Mouse (Mus musculus) stomach, embryonic 15.5 days (tissue): Measurements from ENCODE around the gene Hgd. TPM values are rescaled to one million over a fixed set of nuclear protein-coding genes. Genes with fewer than 3 reads are reported as not detected.

Experiments used
- ATAC-seq: fragments of 200-750 bp; cut with Nextera tagmentation; 2 replicates; pipeline ENCODE4 v1.8.0; 2017; ENCODE audit warnings: low read depth, moderate number of reproducible peaks, moderate TSS enrichment; ENCODE audit not compliant: insufficient read depth, low FRiP score
- H3K27ac ChIP-seq: fragments of 300-500 bp; sonication (generic); 2 replicates; pipeline ENCODE4 v1.5.1; 2015; ENCODE audit warnings: mild to moderate bottlenecking, inconsistent platforms
- H3K27me3 ChIP-seq: fragments of 300-500 bp; sonication (generic); replicated peaks from 2 replicates; pipeline ENCODE4 v1.6.1; 2015; ENCODE audit warnings: inconsistent platforms
- H3K36me3 ChIP-seq: fragments of 300-500 bp; sonication (generic); 2 replicates; pipeline ENCODE4 v1.6.1; 2015; ENCODE audit warnings: inconsistent platforms
- H3K4me1 ChIP-seq: fragments of 300-500 bp; sonication (generic); 2 replicates; pipeline ENCODE4 v1.6.1; 2015; ENCODE audit warnings: inconsistent platforms
- H3K4me2 ChIP-seq: fragments of 300-500 bp; sonication (generic); 2 replicates; pipeline ENCODE4 v1.6.1; 2015; ENCODE audit warnings: mild to moderate bottlenecking, inconsistent platforms
- H3K4me3 ChIP-seq: fragments of 300-500 bp; sonication (generic); replicated peaks from 2 replicates; pipeline ENCODE4 v1.5.1; 2015; ENCODE audit warnings: inconsistent platforms
- H3K9ac ChIP-seq: fragments of 300-500 bp; sonication (generic); 2 replicates; pipeline ENCODE4 v1.6.1; 2015; ENCODE audit warnings: inconsistent platforms
- H3K9me3 ChIP-seq: fragments of 300-500 bp; sonication (generic); 2 replicates; pipeline ENCODE4 v1.6.1; 2016; ENCODE audit warnings: inconsistent platforms
- WGBS: fragments of 180-500 bp; shearing (Covaris S2); methylation state at CpG from one replicate; pipeline ENCODE4 v1.1.7; 2015; 5-methylcytosine and 5-hydroxymethylcytosine counted together
- polyA plus RNA-seq: library from polyadenylated mRNA; unstranded; fragments of >200 nt; fragmentation: Nextera tagmentation; extraction: Ambion mirVana; gene quantifications from 2 replicates; pipeline ENCODE4 v1.2.1, GENCODE M21; 2015

Gene Hgd
- polyA plus RNA-seq, 1 experiment from 2014 or later: 3.4 TPM

DNA sequence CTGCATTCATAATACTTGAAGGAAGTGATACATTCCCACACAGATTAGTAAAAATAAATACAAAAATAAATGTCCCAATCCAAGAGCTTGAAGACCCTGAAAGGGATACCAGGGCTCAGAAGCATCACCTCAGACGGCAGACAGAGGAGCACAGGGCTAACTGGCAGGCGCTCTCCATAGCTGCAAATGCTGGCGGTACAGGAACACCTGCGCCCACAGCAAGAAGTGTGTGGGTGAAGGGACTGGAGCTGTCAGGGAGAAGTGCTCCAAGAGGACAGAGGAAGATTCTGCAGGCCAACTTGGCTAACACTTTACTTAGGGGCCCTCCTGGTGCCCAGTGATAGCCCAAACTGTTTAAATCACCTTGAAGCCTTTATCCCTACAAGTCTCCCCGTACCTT, 32.1 kb downstream of the Hgd start:
- no peaks in the 10 kb centered on the region for H3K36me3 ChIP-seq
- H3K4me3 ChIP-seq: no peak overlapping the region
- H3K4me2 ChIP-seq: no peak overlapping the region
- no peak for ATAC-seq
- H3K4me1 ChIP-seq: no peaks in the 10 kb centered on the region
- no peak overlapping the region for H3K9ac ChIP-seq
- no peaks in the 10 kb centered on the region for H3K9me3 ChIP-seq
- H3K27ac ChIP-seq: no peak overlapping the region
- H3K27me3 ChIP-seq: no peaks in the 10 kb centered on the region
- WGBS: 90% methylated on average over 5 of the region's 5 CpGs

DNA sequence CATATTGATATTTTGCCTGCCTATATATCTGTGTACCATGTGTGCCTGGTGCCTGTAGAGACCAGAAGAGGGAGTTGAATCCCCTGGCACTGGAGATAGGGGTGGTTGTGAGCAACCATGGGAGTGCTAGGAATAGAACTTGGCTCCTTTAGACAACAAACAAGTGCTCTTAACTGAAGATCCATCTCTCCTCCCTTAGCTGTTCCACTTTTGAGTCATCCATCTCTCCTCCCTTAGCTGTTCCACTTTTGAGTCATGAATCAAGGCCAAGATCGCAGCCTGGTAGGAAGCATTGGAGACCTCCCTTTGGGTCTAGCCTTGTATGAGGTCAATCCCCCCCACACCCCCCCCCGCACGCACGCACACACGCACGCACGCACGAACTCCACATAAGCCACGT, 34.6 kb downstream of the Hgd start:
- 91% methylated on average over 9 of the region's 9 CpGs for WGBS
- no peaks in the 10 kb centered on the region for H3K4me1 ChIP-seq
- no peak overlapping the region for H3K27ac ChIP-seq
- ATAC-seq: no peak
- H3K9ac ChIP-seq: no peak overlapping the region
- H3K36me3 ChIP-seq: no peaks in the 10 kb centered on the region
- no peak overlapping the region for H3K4me3 ChIP-seq
- no peak overlapping the region for H3K4me2 ChIP-seq
- no peaks in the 10 kb centered on the region for H3K9me3 ChIP-seq
- H3K27me3 ChIP-seq: no peaks in the 10 kb centered on the region

DNA sequence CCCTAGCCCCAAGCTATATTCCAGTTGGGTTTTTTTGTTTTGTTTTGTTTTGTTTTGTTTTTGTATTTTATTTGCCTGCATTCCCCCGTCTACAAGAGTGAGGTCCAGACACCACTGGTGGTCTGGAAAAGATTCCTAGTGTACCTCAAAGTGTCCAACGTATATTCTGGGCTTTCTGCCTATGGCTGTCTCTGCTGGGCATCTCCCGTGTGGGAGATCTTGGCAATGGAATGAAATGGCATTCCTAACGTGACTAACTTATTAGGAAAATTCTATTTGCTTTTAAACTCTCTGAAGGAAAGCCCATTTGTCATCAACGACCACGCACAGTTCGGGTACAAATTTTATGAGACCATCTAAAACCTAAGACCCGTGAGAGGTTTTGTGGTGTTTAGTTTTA, 35.5 kb downstream of the Hgd start:
- WGBS: 61% methylated on average over 8 of the region's 8 CpGs
- no peak overlapping the region for H3K4me2 ChIP-seq
- no peak overlapping the region for H3K4me3 ChIP-seq
- no peaks in the 10 kb centered on the region for H3K9me3 ChIP-seq
- ATAC-seq: no peak
- H3K9ac ChIP-seq: no peak overlapping the region
- no peaks in the 10 kb centered on the region for H3K4me1 ChIP-seq
- H3K27me3 ChIP-seq: no peaks in the 10 kb centered on the region
- no peaks in the 10 kb centered on the region for H3K36me3 ChIP-seq
- no peak overlapping the region for H3K27ac ChIP-seq

DNA sequence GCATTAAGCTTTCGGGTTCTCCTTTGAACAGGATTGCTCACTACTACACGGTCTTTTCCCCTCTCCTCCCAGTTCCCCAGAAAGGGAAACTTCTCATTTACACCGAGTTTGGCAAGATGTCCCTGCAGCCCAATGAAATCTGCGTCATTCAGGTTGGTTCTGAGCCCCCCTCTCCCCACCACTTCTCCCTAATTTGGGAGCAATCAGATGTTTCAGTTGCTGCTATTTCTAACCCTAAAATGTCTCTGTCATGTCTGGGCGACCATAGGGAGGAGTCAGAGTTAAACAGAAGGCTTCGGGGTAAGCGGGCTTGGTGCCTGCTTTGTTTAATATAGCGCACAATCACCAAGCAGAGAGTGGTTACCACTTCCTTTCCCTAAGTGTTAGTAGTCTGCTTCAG, 36.2 kb downstream of the Hgd start:
- Histone ChIP-seq H3K9me3 (no peaks in the 10 kb centered on the region), H3K36me3 (no peaks in the 10 kb centered on the region), H3K4me1 (no peaks in the 10 kb centered on the region), H3K27me3 (no peaks in the 10 kb centered on the region), H3K4me3 (no peak overlapping the region), H3K9ac (no peak overlapping the region), H3K4me2 (no peak overlapping the region), H3K27ac (no peak overlapping the region)
- 59% methylated on average over 8 of the region's 8 CpGs for WGBS
- no peak for ATAC-seq

DNA sequence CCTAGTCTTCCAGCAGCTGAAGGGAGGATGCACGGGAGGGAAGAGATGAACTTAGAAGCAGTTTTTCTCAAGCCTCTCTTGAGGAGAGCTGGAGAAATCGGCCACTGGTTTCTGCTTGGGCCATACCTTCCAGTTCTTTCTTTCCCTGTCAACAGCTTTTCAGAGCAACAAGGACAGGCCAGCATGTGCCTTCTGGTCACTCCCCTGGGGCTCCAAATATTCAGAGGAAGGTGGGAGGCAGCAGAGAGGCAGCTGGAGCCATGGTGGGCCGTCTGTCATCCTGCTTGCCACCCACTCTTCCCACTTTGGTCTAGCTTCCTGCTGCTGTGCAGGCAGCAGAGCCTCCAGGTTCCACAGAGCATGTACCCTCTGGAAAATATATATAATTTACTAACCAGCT, 37.7 kb downstream of the Hgd start:
- Histone ChIP-seq H3K27ac (no peak overlapping the region), H3K36me3 (no peaks in the 10 kb centered on the region)

DNA sequence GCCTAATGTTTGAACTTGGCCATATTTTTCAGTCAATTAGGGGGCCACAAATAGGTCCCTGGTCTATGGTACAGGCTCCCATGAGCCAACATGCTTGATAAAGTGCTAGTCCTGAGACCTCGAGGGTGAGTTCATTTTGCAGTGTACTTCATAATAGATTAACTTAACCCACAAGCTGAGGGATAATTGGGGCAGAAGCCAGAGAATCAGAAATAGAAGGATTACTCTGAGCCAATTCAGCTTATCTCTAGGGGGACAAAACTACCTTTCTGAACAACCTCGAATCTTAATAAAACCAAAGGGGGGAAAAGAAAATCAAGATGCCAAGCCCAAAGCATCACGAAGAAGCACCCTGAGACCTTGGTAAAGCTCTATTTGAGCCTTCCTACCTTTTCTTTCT, 42.5 kb downstream of the Hgd start:
- Histone ChIP-seq H3K9me3 (no peaks in the 10 kb centered on the region), H3K4me1 (no peaks in the 10 kb centered on the region), H3K9ac (no peak overlapping the region), H3K27ac (no peak overlapping the region), H3K4me2 (no peak overlapping the region), H3K36me3 (no peaks in the 10 kb centered on the region), H3K27me3 (no peaks in the 10 kb centered on the region), H3K4me3 (no peak overlapping the region)
- no peak for ATAC-seq
- WGBS: 71% methylated on average over 3 of the region's 3 CpGs

More for the DNA sequence above, 37.7 kb downstream of the Hgd start:
- Histone ChIP-seq H3K9me3 (no peaks in the 10 kb centered on the region), H3K27me3 (no peaks in the 10 kb centered on the region), H3K4me3 (no peak overlapping the region), H3K4me2 (no peak overlapping the region), H3K9ac (no peak overlapping the region), H3K4me1 (no peaks in the 10 kb centered on the region)
- WGBS: 39% methylated on average over 3 of the region's 3 CpGs
- ATAC-seq: no peak

DNA sequence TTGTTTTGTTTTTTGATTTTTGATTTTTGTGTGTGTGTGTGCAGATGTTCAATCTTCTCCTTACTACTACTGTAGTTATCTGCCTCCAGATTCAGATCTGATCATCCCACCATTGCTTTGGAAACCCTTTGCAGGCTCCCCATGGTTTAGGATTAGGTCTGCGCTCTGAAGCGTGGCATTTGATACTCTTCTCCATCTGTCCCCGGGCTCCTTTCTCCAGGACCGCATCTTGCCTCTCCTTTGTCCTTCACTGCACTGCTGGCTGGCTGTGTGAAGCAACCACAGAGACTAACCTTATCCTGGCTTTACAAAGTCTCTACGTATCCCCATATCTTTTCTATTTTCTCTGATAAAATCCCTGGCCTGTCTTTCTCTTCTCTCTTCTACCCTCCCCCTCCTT, 43.0 kb downstream of the Hgd start:
- no peak overlapping the region for H3K4me2 ChIP-seq
- no peaks in the 10 kb centered on the region for H3K36me3 ChIP-seq
- H3K9ac ChIP-seq: no peak overlapping the region
- ATAC-seq: no peak
- H3K4me1 ChIP-seq: no peaks in the 10 kb centered on the region
- H3K27ac ChIP-seq: no peak overlapping the region
- no peak overlapping the region for H3K4me3 ChIP-seq
- no peaks in the 10 kb centered on the region for H3K27me3 ChIP-seq
- WGBS: 76% methylated on average over 5 of the region's 5 CpGs
- no peaks in the 10 kb centered on the region for H3K9me3 ChIP-seq

DNA sequence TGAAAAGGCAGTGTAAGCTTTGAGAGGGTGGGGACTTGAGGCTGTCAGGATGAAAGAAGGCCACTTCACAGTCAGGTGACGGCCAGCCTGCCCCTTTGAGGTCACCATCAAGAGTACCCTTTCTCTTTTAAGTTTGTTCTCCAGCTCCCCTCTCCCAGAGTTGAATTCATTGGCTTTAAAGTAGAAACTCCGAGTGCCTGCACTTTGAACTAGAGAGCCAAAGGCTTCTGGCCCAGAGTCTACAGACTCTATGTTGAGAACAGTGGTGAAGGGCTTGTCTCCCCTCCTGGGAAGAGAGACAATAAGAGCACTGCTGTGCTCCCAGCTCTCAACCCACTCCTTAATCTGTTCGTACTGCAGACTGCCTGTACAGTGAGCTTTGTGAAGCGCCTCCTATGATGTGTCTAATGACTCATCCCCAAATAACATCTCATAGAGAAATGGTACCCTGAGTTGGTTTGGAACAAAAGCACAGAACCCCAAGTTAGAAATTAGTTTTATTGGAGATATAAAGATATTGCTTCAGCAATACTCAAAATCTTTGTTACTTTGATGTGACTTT, 46.5 kb downstream of the Hgd start:
- no peak overlapping the region for H3K9ac ChIP-seq
- no peaks in the 10 kb centered on the region for H3K36me3 ChIP-seq
- WGBS: 61% methylated on average over 4 of the region's 4 CpGs
- H3K9me3 ChIP-seq: no peaks in the 10 kb centered on the region
- H3K27ac ChIP-seq: no peak overlapping the region
- H3K4me3 ChIP-seq: no peak overlapping the region
- H3K27me3 ChIP-seq: no peaks in the 10 kb centered on the region
- ATAC-seq: no peak
- no peaks in the 10 kb centered on the region for H3K4me1 ChIP-seq
- H3K4me2 ChIP-seq: no peak overlapping the region

DNA sequence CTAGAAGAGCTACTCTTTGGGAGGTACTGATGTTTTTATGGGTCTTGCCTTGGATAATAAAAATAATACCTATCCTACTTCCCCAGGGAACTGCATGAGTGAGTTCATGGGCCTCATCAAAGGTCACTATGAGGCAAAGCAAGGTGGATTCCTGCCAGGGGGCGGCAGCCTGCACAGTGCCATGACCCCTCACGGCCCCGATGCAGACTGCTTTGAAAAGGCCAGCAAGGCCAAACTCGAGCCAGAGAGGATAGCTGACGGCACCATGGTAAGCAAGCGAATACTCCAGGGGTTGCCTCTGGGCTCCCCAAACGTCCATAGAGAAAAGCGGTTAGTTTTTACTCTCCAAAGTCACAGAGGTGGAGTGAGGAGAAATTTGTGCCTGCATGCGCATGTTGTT, 48.4 kb downstream of the Hgd start:
- 76% methylated on average over 9 of the region's 9 CpGs for WGBS
- H3K36me3 ChIP-seq: no peaks in the 10 kb centered on the region

DNA sequence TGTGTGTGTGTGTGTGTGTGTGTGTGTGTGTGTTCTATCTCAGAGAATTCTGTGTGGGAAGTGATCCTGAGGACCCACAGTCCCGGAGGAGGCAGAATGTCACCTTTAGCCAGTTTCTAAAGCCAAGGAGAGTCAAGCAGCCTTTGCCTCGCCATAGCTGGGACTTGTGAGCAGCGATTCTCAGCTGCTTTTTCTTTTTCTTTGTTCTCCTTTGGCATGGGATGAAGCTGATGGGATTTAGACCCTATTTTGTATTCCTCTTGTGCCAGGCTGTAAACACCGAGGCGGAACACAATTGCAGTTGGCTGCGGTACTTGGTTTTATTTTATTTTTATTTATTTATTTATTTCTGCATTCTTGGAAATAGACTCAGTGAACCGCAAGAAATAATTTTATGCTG, 49.1 kb downstream of the Hgd start:
- Histone ChIP-seq H3K27me3 (no peaks in the 10 kb centered on the region), H3K27ac (no peak overlapping the region), H3K9me3 (no peaks in the 10 kb centered on the region), H3K4me1 (no peaks in the 10 kb centered on the region), H3K4me3 (no peak overlapping the region), H3K36me3 (no peaks in the 10 kb centered on the region), H3K9ac (no peak overlapping the region), H3K4me2 (no peak overlapping the region)
- WGBS: 94% methylated on average over 7 of the region's 7 CpGs
- no peak for ATAC-seq

More for the DNA sequence above, 48.4 kb downstream of the Hgd start:
- H3K4me1 ChIP-seq: no peaks in the 10 kb centered on the region
- no peak overlapping the region for H3K4me3 ChIP-seq
- no peaks in the 10 kb centered on the region for H3K27me3 ChIP-seq
- ATAC-seq: no peak
- H3K9ac ChIP-seq: no peak overlapping the region
- H3K9me3 ChIP-seq: no peaks in the 10 kb centered on the region
- H3K27ac ChIP-seq: no peak overlapping the region
- no peak overlapping the region for H3K4me2 ChIP-seq

DNA sequence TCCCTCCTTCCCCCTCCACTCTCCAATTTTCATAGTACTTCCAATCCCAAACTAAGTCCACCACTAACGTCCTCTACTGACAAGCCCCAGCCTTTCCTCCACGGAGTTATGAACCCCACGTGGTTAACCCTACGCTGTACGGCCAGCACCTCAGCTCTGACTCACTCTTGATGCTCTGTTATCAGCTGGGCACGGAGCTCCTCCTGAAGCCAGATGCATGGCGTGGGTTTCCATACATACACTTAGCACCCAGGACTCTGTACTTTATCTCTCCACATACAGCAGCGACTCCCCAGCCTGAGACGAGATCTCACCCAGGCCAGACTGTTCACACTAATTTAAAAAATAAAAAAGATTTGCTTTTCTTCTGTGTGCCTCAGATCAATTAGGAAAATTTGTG, 54.6 kb downstream of the Hgd start:
- H3K4me1 ChIP-seq: no peaks in the 10 kb centered on the region
- no peak overlapping the region for H3K27ac ChIP-seq
- H3K27me3 ChIP-seq: no peaks in the 10 kb centered on the region
- H3K9ac ChIP-seq: no peak overlapping the region
- H3K36me3 ChIP-seq: no peaks in the 10 kb centered on the region
- H3K4me2 ChIP-seq: no peak overlapping the region
- 63% methylated on average over 9 of the region's 9 CpGs for WGBS
- no peak for ATAC-seq
- no peaks in the 10 kb centered on the region for H3K9me3 ChIP-seq
- H3K4me3 ChIP-seq: no peak overlapping the region

DNA sequence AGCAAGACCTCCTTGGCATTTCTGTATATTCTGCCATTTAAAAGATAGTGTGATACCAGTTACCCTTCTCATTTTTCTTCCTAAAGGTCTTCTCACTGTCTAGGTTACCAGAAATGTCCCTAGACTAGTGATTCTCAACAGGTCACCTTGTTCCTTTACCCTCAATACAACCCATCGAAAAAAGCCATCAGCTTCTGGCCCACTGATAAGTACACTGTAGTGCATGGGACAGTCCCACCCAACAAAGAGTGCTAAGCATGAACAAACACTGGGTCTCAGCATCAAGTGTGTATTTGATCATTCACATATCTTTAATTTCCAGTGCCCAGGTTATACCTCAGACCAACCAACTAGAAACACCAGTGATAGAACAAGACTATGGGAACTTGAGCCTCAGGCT, 55.1 kb downstream of the Hgd start:
- Histone ChIP-seq H3K27ac (no peak overlapping the region), H3K36me3 (no peaks in the 10 kb centered on the region), H3K4me1 (no peaks in the 10 kb centered on the region), H3K9me3 (no peaks in the 10 kb centered on the region), H3K9ac (no peak overlapping the region), H3K4me2 (no peak overlapping the region), H3K27me3 (no peaks in the 10 kb centered on the region), H3K4me3 (no peak overlapping the region)
- WGBS: 90% methylated on average over 1 of the region's 1 CpGs
- ATAC-seq: no peak

DNA sequence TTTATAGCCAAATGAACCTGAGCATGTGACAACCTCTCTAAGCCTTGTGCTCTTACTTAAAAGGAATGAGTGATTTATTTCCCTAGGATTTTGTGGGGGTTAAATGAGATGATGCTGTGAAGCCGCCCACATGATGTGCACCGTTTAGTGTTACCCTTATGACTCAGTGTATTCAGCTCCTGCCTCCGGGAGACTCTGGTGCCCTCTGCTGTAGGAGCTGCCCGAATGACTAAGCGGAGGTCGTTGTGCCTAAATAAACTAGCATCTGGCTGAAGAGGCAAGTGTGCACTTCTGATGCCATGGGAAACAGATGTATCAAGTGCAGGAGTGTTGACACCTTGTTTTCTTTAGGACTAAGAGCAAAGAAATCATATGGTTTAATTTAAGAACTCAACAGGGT, 56.2 kb downstream of the Hgd start:
- Histone ChIP-seq H3K4me3 (no peak overlapping the region), H3K9me3 (no peaks in the 10 kb centered on the region), H3K27me3 (no peaks in the 10 kb centered on the region), H3K4me2 (no peak overlapping the region), H3K27ac (no peak overlapping the region), H3K4me1 (no peaks in the 10 kb centered on the region), H3K9ac (no peak overlapping the region), H3K36me3 (no peaks in the 10 kb centered on the region)
- ATAC-seq: no peak
- 54% methylated on average over 6 of the region's 6 CpGs for WGBS
